In the genomic region with DNA sequence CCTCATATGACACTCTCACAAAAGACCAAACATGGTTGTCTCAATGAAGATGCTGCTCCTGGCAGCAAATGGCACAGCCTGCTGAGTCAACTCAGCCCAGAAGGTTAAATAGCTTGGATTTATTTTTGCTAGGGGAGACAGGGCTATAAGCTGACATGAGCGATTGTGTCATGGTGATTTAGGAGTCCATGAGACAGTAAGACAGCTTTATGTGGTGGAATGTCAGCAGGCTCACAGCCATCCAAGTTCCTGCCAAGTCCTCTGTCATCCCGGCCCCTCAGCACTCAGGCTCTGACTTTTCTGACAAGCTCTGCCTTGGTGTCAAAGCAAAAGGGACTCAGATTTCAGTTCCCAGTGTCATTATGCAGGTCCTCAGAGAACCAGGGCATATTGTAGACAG, we compare ENCODE assay signal across 8 mouse cellular contexts. TPM values are rescaled to one million over a fixed set of nuclear protein-coding genes. Genes with fewer than 3 reads are reported as not detected.
DNase-seq lines count a peak whose midpoint lies in the region; TF ChIP-seq lines count a peak whose summit lies in the region.

No protein-coding gene starts in this region.

- DNase-seq in adrenal gland, adult (ENCODE audit: inconsistent age in 2 of 2, low spot score in 1 of 2) = peak; percentile 36 to 78
- DNase-seq in adrenal gland, adult 18-20 months (ENCODE audit: low spot score in 2 of 2) = no peak
- DNase-seq in kidney, adult 9 months = peak; percentile 19
- DNase-seq in kidney, adult 18-20 months = no peak
- DNase-seq in left cerebral cortex, adult 8-10 months (ENCODE audit: low spot score in 2 of 2) = no peak
- DNase-seq in natural killer cell, adult 2 months (ENCODE audit: low spot score in 2 of 2) = no peak

- no peaks in the 10 kb centered on the region for H3K36me3 ChIP-seq in macrophage (ENCODE audit: inconsistent target)

- no peak for TF ChIP-seq POLR2A in embryonic fibroblast, embryonic 13.5 days (IDR thresholded peaks at IDR 0.05; ENCODE audit: low read depth, low read length)

- H3K4me1 ChIP-seq in embryonic fibroblast, embryonic 13.5 days (ENCODE audit: control insufficient read depth, insufficient read depth, low read length) = peaks cover 14% of the 10 kb centered on the region

- no peak overlapping the region for H3K4me3 ChIP-seq in embryonic fibroblast, embryonic 13.5 days (ENCODE audit: insufficient read depth, low read length)
- H3K4me3 ChIP-seq in macrophage (ENCODE audit: inconsistent target) = no peak overlapping the region

- 81% methylated on average over 2 of the region's 2 CpGs for WGBS in macrophage (ENCODE audit: missing documents)

- TF ChIP-seq CTCF in embryonic fibroblast, embryonic 13.5 days (IDR thresholded peaks at IDR 0.05; ENCODE audit: borderline replicate concordance, insufficient read depth, low read length) = no peak

- H3K27ac ChIP-seq in embryonic fibroblast, embryonic 13.5 days (ENCODE audit: insufficient read depth, low read length) = 0 out of 2 replicates have a peak overlapping the region, but pooled peaks have one; percentile 29
- H3K27ac ChIP-seq in macrophage = peak overlapping the region; percentile 70

- no peaks in the 10 kb centered on the region for H3K79me2 ChIP-seq in macrophage (ENCODE audit: inconsistent target)

RNA-seq across cellular contexts. Expression of a gene that starts 11.6 kb away (rescaled TPM):
- 1 to 10 TPM; 4.5 to 5.1 TPM for total RNA-seq in adrenal gland, adult 18-20 months (2021)
- 5.0 and 10.4 TPM in 2 replicates for polyA plus RNA-seq in embryonic fibroblast, embryonic 13.5 days (2011; ENCODE audit: insufficient read length, low read depth, missing spikeins)
- 10 to 100 TPM in 23 of 26 experiments, 1 to 10 TPM in 3; 5.8 to 44.9 (median 20.2) TPM for total RNA-seq in macrophage (2018; cell fraction: chromatin; rRNA removed)
- 1 to 10 TPM in 22 of 26 experiments, under 1 TPM in 4; 0.85 to 8.7 (median 3.7) TPM for total RNA-seq in macrophage (2018; cell fraction: cytosol; rRNA removed)
- total RNA-seq in macrophage (2018; cell fraction: nucleus; rRNA removed) = 10 to 100 TPM in 13 of 26 experiments, 1 to 10 TPM in 13; 2.0 to 34.7 (median 10.3) TPM
- polyA plus RNA-seq in macrophage (2018) = 1.5 to 5.6 TPM (median 2.9 TPM) in 3 replicates
- 100 to 1,000 TPM; 194 to 214 (median 206) TPM for total RNA-seq in left cerebral cortex, adult 8-10 months (2022)

Comparison
In these comparisons a context has a peak if more than half of its experiments do, and no peak if none do; other contexts are left out.
1. DNase-seq: peak in adrenal gland, adult (2 of 2) and kidney, adult 9 months (single experiment); none in adrenal gland, adult 18-20 months (0 of 2), kidney, adult 18-20 months (single experiment), left cerebral cortex, adult 8-10 months (0 of 2) and natural killer cell, adult 2 months (0 of 2).
2. RNA of a gene that starts 11.6 kb away (total RNA-seq): 194 to 214 TPM in left cerebral cortex, adult 8-10 months; 4.5 to 5.1 TPM in adrenal gland, adult 18-20 months; every median in the first group is over 10 times any median in the second.